7 mouse cellular contexts compared by ENCODE assay signal in genomic region chr1:43933488-43934415, GRCm38 (mm10). TPM values are rescaled to one million over a fixed set of nuclear protein-coding genes. Genes with fewer than 3 reads are reported as not detected.
DNase-seq lines count a peak whose midpoint lies in the region; ATAC-seq lines count a peak whose summit lies in the region.

Gene Tpp2, plus strand, starts transcription at chr1:43933647.

- H3K9ac ChIP-seq in embryonic facial prominence, embryonic 12.5 days, result peak within 1 kb of the TSS; percentile 97
- H3K9ac ChIP-seq in limb, embryonic 11.5 days (ENCODE audit: low read length), result peak within 1 kb of the TSS; percentile 96
- peak within 1 kb of the TSS; percentile 97 for H3K9ac ChIP-seq in midbrain, embryonic 14.5 days (replicated peaks; ENCODE audit: low read length)

- peak within 1 kb of the TSS; percentile 97 for H3K4me3 ChIP-seq in embryonic facial prominence, embryonic 12.5 days
- peak within 1 kb of the TSS; percentile 96 for H3K4me3 ChIP-seq in limb, embryonic 11.5 days (ENCODE audit: low read depth, low read length)
- peak within 1 kb of the TSS; percentile 99 for H3K4me3 ChIP-seq in midbrain, embryonic 14.5 days (replicated peaks; ENCODE audit: low read depth, low read length)

- H3K36me3 ChIP-seq in embryonic facial prominence, embryonic 12.5 days, result no peaks in the 10 kb centered on the region
- H3K36me3 ChIP-seq in limb, embryonic 11.5 days (ENCODE audit: control insufficient read depth, insufficient read depth, low read length), result no peaks in the 10 kb centered on the region
- no peaks in the 10 kb centered on the region for H3K36me3 ChIP-seq in midbrain, embryonic 14.5 days (ENCODE audit: control insufficient read depth, insufficient read depth, low read length)

- peak within 1 kb of the TSS; percentile 57 for H3K4me2 ChIP-seq in embryonic facial prominence, embryonic 12.5 days (replicated peaks)
- peak within 1 kb of the TSS; percentile 53 for H3K4me2 ChIP-seq in limb, embryonic 11.5 days (ENCODE audit: low read depth, severe bottlenecking)
- peak within 1 kb of the TSS; percentile 80 for H3K4me2 ChIP-seq in midbrain, embryonic 14.5 days (ENCODE audit: low read length)

- H3K27ac ChIP-seq in embryonic facial prominence, embryonic 12.5 days, result peak within 1 kb of the TSS; percentile 93
- H3K27ac ChIP-seq in limb, embryonic 11.5 days (replicated peaks; ENCODE audit: low read depth, low read length), result peak within 1 kb of the TSS; percentile 66
- peak within 1 kb of the TSS; percentile 86 for H3K27ac ChIP-seq in midbrain, embryonic 14.5 days (replicated peaks; ENCODE audit: low read depth, low read length)

- DNase-seq in adrenal gland, postnatal 25 days, result peak; percentile 96
- DNase-seq in heart, adult 11 months, result peak; percentile 100
- peak; percentile 97 for DNase-seq in kidney, adult 18-20 months
- DNase-seq in limb, embryonic 11.5 days (ENCODE audit: low spot score), result peak; percentile 94
- peak; percentile 99 for DNase-seq in midbrain, embryonic 14.5 days
- DNase-seq in spleen, adult 18-20 months, result peak; percentile 87

- H3K27me3 ChIP-seq in embryonic facial prominence, embryonic 12.5 days, result no peaks in the 10 kb centered on the region
- H3K27me3 ChIP-seq in limb, embryonic 11.5 days (ENCODE audit: control insufficient read depth, insufficient read depth, low read length), result no peaks in the 10 kb centered on the region
- H3K27me3 ChIP-seq in midbrain, embryonic 14.5 days (ENCODE audit: control insufficient read depth, insufficient read depth, low read length), result no peaks in the 10 kb centered on the region

- H3K4me1 ChIP-seq in embryonic facial prominence, embryonic 12.5 days, result peaks cover 13% of the 10 kb centered on the region
- peaks cover 6% of the 10 kb centered on the region; the same call in 1 of the 2 replicates for H3K4me1 ChIP-seq in limb, embryonic 11.5 days (ENCODE audit: control insufficient read depth, insufficient read depth, low read length)
- H3K4me1 ChIP-seq in midbrain, embryonic 14.5 days (ENCODE audit: control insufficient read depth, insufficient read depth, low read length), result peaks cover 9% of the 10 kb centered on the region

- ATAC-seq in embryonic facial prominence, embryonic 12.5 days (ENCODE audit: insufficient number of reproducible peaks, insufficient read depth, low FRiP score, low TSS enrichment), result peak; percentile 100
- peak; percentile 99 for ATAC-seq in limb, embryonic 11.5 days (ENCODE audit: insufficient number of reproducible peaks, low FRiP score, low TSS enrichment, low read depth)
- peak; percentile 100 for ATAC-seq in midbrain, embryonic 14.5 days (ENCODE audit: low FRiP score, low TSS enrichment)

- no peaks in the 10 kb centered on the region for H3K9me3 ChIP-seq in embryonic facial prominence, embryonic 12.5 days
- H3K9me3 ChIP-seq in limb, embryonic 11.5 days (ENCODE audit: control insufficient read depth, low read length), result no peaks in the 10 kb centered on the region
- no peaks in the 10 kb centered on the region for H3K9me3 ChIP-seq in midbrain, embryonic 14.5 days (ENCODE audit: control insufficient read depth, low read length)

- under 1% methylated on average over 80 of the region's 81 CpGs for WGBS in embryonic facial prominence, embryonic 12.5 days
- 0% methylated on average over 81 of the region's 81 CpGs for WGBS in limb, embryonic 11.5 days
- under 1% methylated on average over 81 of the region's 81 CpGs for WGBS in midbrain, embryonic 14.5 days

RNA-seq across cellular contexts. Expression of gene Tpp2, which starts in this region (rescaled TPM):
- 50.7 and 57.8 TPM in 2 replicates for total RNA-seq in adrenal gland, postnatal 25 days (2021)
- 67.0 and 67.8 TPM in 2 replicates for polyA plus RNA-seq in embryonic facial prominence, embryonic 12.5 days (2016; fragmentation: Nextera tagmentation; extraction: Ambion mirVana)
- polyA plus RNA-seq in limb, embryonic 11.5 days (2014; fragmentation: Nextera tagmentation; extraction: Ambion mirVana), result 68.9 and 71.8 TPM in 2 replicates
- polyA plus RNA-seq in midbrain, embryonic 14.5 days (2014; fragmentation: Nextera tagmentation; extraction: Ambion mirVana), result 37.7 and 56.3 TPM in 2 replicates

Comparison
In these comparisons a context has a peak if more than half of its experiments do, and no peak if none do; other contexts are left out.
1. Peak in every context shown above with its lines: DNase-seq, ATAC-seq, H3K4me3 ChIP-seq and H3K27ac ChIP-seq.